Mouse (Mus musculus): ENCODE measurements around the gene Rbks.

DNA sequence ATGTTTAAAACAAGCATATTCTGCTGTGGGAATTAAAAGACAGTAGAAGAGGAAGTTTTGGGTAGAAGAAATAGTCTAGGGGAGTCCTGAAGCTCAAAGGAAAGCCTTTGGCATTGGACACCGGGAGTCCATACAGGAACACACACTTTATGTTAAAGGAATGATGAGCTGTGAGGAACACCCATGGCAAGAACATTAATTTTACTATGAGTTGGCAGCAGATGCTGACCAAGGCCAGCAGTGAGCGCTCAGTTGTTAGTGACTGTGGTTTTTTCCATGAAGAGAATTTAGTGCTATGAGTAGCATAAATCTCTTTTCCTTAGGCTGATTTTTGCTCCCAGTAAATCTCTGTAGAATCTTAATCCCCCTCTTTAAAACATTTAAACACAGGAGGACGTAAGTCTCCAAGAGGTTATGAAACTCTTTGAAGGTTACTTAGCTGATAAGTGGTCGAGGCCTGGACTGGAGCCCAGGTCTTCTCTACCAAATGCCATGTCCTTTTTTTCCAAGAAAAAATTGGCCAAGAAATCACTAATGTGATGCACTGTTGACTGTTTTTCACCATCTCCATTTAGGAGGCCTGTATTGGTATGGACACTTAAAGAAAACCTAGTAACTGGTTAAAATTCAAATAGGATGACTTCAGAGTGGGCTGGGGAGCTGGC lies 18.2 kb upstream of the Rbks start:
- TF ChIP-seq POLR2A (IDR thresholded peaks at IDR 0.05; ENCODE audit: borderline replicate concordance, extremely low read depth, insufficient read depth, insufficient read length, poor library complexity, severe bottlenecking) (no peak), CTCF (IDR thresholded peaks at IDR 0.05; ENCODE audit: borderline replicate concordance, extremely low read depth, insufficient read depth, insufficient read length) (no peak)
